Comparison of ENCODE assay signal across 10 mouse cellular contexts in genomic region chr9:77918961-77919670, GRCm38 (mm10). TPM values are rescaled to one million over a fixed set of nuclear protein-coding genes. Genes with fewer than 3 reads are reported as not detected.
DNase-seq lines count a peak whose midpoint lies in the region; ATAC-seq and TF ChIP-seq lines count a peak whose summit lies in the region.
"Had no signal": no experiment of that assay in that cellular context is flagged by ENCODE, and none has a peak within 500 bp of the region (broad histone marks: within the 10 kb centered on the region; RNA-seq: fewer than 3 reads in every experiment).

No protein-coding gene starts in this region.

- no peak for DNase-seq in heart, adult 9 months (ENCODE audit: low spot score in 2 of 2)
- peak; percentile 17 for DNase-seq in 416B (ENCODE audit: low read depth)
- DNase-seq in forebrain, postnatal 0 days, result no peak
- no peak for DNase-seq in thymus, adult 18-20 months
- no peak for DNase-seq in MN1 (ENCODE audit: low spot score)
- DNase-seq in adipocyte (ENCODE audit: low spot score), result no peak
- DNase-seq: right cerebral cortex, postnatal 25 days had no signal

- peak overlapping the region; percentile 23 to 79; a peak in 1 of 4 replicates for H3K27ac ChIP-seq in heart, embryonic 14.5 days (replicated peaks in 1 of 2; ENCODE audit: control insufficient read depth in 1 of 2, insufficient read depth in 1 of 2, low read depth in 2 of 2, low read length in 2 of 2)
- H3K27ac ChIP-seq in forebrain, postnatal 0 days (ENCODE audit: low read depth, low read length), result no peak overlapping the region
- no peak overlapping the region for H3K27ac ChIP-seq in liver, embryonic 12.5 days

- ATAC-seq in heart, embryonic 14.5 days (ENCODE audit: insufficient number of reproducible peaks, insufficient read depth, low FRiP score, low read depth), result no peak
- no peak for ATAC-seq in forebrain, postnatal 0 days
- no peak for ATAC-seq in liver, embryonic 12.5 days

- no peak for TF ChIP-seq CTCF in forebrain, postnatal 0 days (IDR thresholded peaks at IDR 0.05; ENCODE audit: low read depth)

- H3K4me1 ChIP-seq in heart, embryonic 14.5 days (ENCODE audit: control insufficient read depth in 2 of 2, insufficient read depth in 2 of 2, low read length in 2 of 2), result peaks cover 10 to 30% of the 10 kb centered on the region in 2 experiments
- peaks cover 12% of the 10 kb centered on the region; the same call in 1 of the 2 replicates for H3K4me1 ChIP-seq in forebrain, postnatal 0 days (ENCODE audit: insufficient read depth)
- H3K4me1 ChIP-seq in liver, embryonic 12.5 days, result peaks cover 38% of the 10 kb centered on the region

- WGBS in heart, embryonic 14.5 days, result 63% methylated on average over 5 of the region's 5 CpGs
- 64% methylated on average over 5 of the region's 5 CpGs for WGBS in forebrain, postnatal 0 days
- WGBS in liver, embryonic 12.5 days (ENCODE audit: insufficient replicate concordance), result 60% methylated on average over 5 of the region's 5 CpGs

- H3K4me3 ChIP-seq in heart, embryonic 14.5 days (ENCODE audit: control insufficient read depth in 1 of 2, insufficient read depth in 1 of 2, low read depth in 1 of 2, low read length in 2 of 2), result peak overlapping the region in 1 of 2 experiments; percentile 74; a peak in 1 of 4 replicates
- H3K4me3 ChIP-seq in forebrain, postnatal 0 days (ENCODE audit: low read depth, low read length), result peak overlapping the region; percentile 91
- no peak overlapping the region for H3K4me3 ChIP-seq in liver, embryonic 12.5 days

- H3K9ac ChIP-seq in heart, embryonic 14.5 days (ENCODE audit: low read length), result no peak overlapping the region
- no peak overlapping the region for H3K9ac ChIP-seq in forebrain, postnatal 0 days
- H3K9ac ChIP-seq in liver, embryonic 12.5 days, result no peak overlapping the region

- no peaks in the 10 kb centered on the region for H3K9me3 ChIP-seq in heart, embryonic 14.5 days (ENCODE audit: control insufficient read depth, low read length)
- no peaks in the 10 kb centered on the region for H3K9me3 ChIP-seq in forebrain, postnatal 0 days (ENCODE audit: low read length)
- H3K9me3 ChIP-seq in liver, embryonic 12.5 days (replicated peaks), result no peaks in the 10 kb centered on the region
- H3K9me3 ChIP-seq: megakaryocyte, embryonic 14.5 days had no signal

- H3K4me2 ChIP-seq in heart, embryonic 14.5 days (ENCODE audit: low read length), result peak overlapping the region; percentile 80
- H3K4me2 ChIP-seq in forebrain, postnatal 0 days (ENCODE audit: low read depth), result peak overlapping the region; percentile 87
- peak overlapping the region; percentile 100 for H3K4me2 ChIP-seq in liver, embryonic 12.5 days

- H3K27me3 ChIP-seq in heart, embryonic 14.5 days (ENCODE audit: control insufficient read depth, insufficient read depth, low read length), result no peaks in the 10 kb centered on the region
- H3K27me3 ChIP-seq in forebrain, postnatal 0 days (ENCODE audit: insufficient read depth, low read length), result no peaks in the 10 kb centered on the region
- H3K27me3 ChIP-seq in liver, embryonic 12.5 days (replicated peaks), result no peaks in the 10 kb centered on the region
- H3K27me3 ChIP-seq: megakaryocyte, embryonic 14.5 days had no signal

- H3K36me3 ChIP-seq in heart, embryonic 14.5 days (ENCODE audit: control insufficient read depth, insufficient read depth, low read length), result no peaks in the 10 kb centered on the region
- H3K36me3 ChIP-seq in forebrain, postnatal 0 days (ENCODE audit: insufficient read depth), result no peaks in the 10 kb centered on the region
- H3K36me3 ChIP-seq in liver, embryonic 12.5 days, result 0 out of 2 replicates have a peak, but pooled peaks cover 2% of the 10 kb centered on the region

RNA-seq across cellular contexts. Expression of gene Elovl5, which starts 2.0 kb away (rescaled TPM):
- 80.3 and 86.7 TPM in 2 replicates for polyA plus RNA-seq in heart, embryonic 14.5 days (2014; fragmentation: Nextera tagmentation; extraction: Ambion mirVana)
- 70.3 and 83.4 TPM in 2 replicates for total RNA-seq in forebrain, postnatal 0 days (2014; rRNA removed)
- polyA plus RNA-seq in forebrain, postnatal 0 days (2015; fragmentation: Nextera tagmentation; extraction: Ambion mirVana), result 43.2 and 61.1 TPM in 2 replicates
- polyA plus RNA-seq in liver, embryonic 12.5 days (2016; fragmentation: Nextera tagmentation; extraction: Ambion mirVana), result 28.1 and 28.8 TPM in 2 replicates

Comparison
In these comparisons a context has a peak if more than half of its experiments do, and no peak if none do; other contexts are left out.
1. H3K27ac ChIP-seq: peak in heart, embryonic 14.5 days (2 of 2); none in forebrain, postnatal 0 days (single experiment) and liver, embryonic 12.5 days (single experiment).
2. Peak in every context shown above with its lines, with median percentiles within 50 percentile points of each other: H3K4me2 ChIP-seq.